In genomic region chr5:135168063-135169062, GRCm38 (mm10) we compare ENCODE assay signal across 8 mouse cellular contexts. TPM values are rescaled to one million over a fixed set of nuclear protein-coding genes. Genes with fewer than 3 reads are reported as not detected.
DNase-seq lines count a peak whose midpoint lies in the region; ATAC-seq lines count a peak whose summit lies in the region.

TSS of gene Bcl7b (plus strand) at chr5:135168283.

- intact Hi-C loops in left cerebral cortex, postnatal 14 days (cut with DNase I), result loop anchor here (2.0 kb wide), 1 partner anchor 18 kb away; the partner anchor contains the start of gene Baz1b

- H3K36me3 ChIP-seq in intestine, embryonic 14.5 days (ENCODE audit: control insufficient read depth, insufficient read depth, low read length), result peaks cover 33% of the 10 kb centered on the region

- peak; percentile 97 for ATAC-seq in intestine, embryonic 14.5 days (replicated peaks; ENCODE audit: low FRiP score, low TSS enrichment, low read depth)

- H3K27me3 ChIP-seq in intestine, embryonic 14.5 days (replicated peaks; ENCODE audit: control insufficient read depth, insufficient read depth, low read length), result no peaks in the 10 kb centered on the region

- no peaks in the 10 kb centered on the region for H3K9me3 ChIP-seq in intestine, embryonic 14.5 days (ENCODE audit: control insufficient read depth, low read length)

- H3K9ac ChIP-seq in intestine, embryonic 14.5 days (ENCODE audit: low read length), result peak within 1 kb of the TSS; percentile 90

- H3K27ac ChIP-seq in intestine, embryonic 14.5 days (ENCODE audit: low read depth), result peak within 1 kb of the TSS; percentile 99

- WGBS in intestine, embryonic 14.5 days, result 3% methylated on average over 90 of the region's 95 CpGs

- DNase-seq in adrenal gland, adult 18-20 months (ENCODE audit: low spot score in 2 of 2), result peak; percentile 91
- peak; percentile 98 for DNase-seq in embryo, embryonic 11 days
- peak; percentile 98 for DNase-seq in gastrocnemius, postnatal 25 days
- DNase-seq in intestine, embryonic 14.5 days (ENCODE audit: low spot score), result peak; percentile 96
- peak; percentile 97 to 98 for DNase-seq in left cerebral cortex, postnatal 14 days (ENCODE audit: low spot score in 2 of 2)
- peak; percentile 97 for DNase-seq in mesoderm, embryonic 11.5 days (ENCODE audit: low read depth, low spot score)
- peak; percentile 96 to 98 for DNase-seq in right cerebral cortex, postnatal 36 days (ENCODE audit: low spot score in 2 of 2)
- DNase-seq in yolk sac, embryonic 10.5 days (ENCODE audit: low spot score), result peak; percentile 97

- peak within 1 kb of the TSS; percentile 71 for H3K4me3 ChIP-seq in intestine, embryonic 14.5 days (ENCODE audit: low read depth, low read length)

- H3K4me2 ChIP-seq in intestine, embryonic 14.5 days (ENCODE audit: low read length), result peak within 1 kb of the TSS; percentile 95

- peaks cover 5% of the 10 kb centered on the region; the same call in 1 of the 2 replicates for H3K4me1 ChIP-seq in intestine, embryonic 14.5 days (replicated peaks; ENCODE audit: control insufficient read depth, insufficient read depth, low read length)

RNA-seq across cellular contexts. Expression of gene Bcl7b, which starts in this region (rescaled TPM):
- total RNA-seq in adrenal gland, adult 18-20 months (2021), result 10 to 100 TPM; 74.1 to 77.2 TPM
- total RNA-seq in gastrocnemius, postnatal 25 days (2021), result 10 to 100 TPM; 27.1 to 27.4 TPM
- 48.0 and 55.3 TPM in 2 replicates for polyA plus RNA-seq in intestine, embryonic 14.5 days (2014; fragmentation: Nextera tagmentation; extraction: Ambion mirVana)
- 10 to 100 TPM; 41.5 to 44.9 TPM for total RNA-seq in left cerebral cortex, postnatal 14 days (2021)

Comparison
In these comparisons a context has a peak if more than half of its experiments do, and no peak if none do; other contexts are left out.
1. Peak in every context shown above with its lines: DNase-seq, ATAC-seq, H3K4me3 ChIP-seq and H3K27ac ChIP-seq.